Mouse (Mus musculus): ENCODE measurements around the gene Tox3. TPM values are rescaled to one million over a fixed set of nuclear protein-coding genes. Genes with fewer than 3 reads are reported as not detected.

The Tox3 gene
- polyA plus RNA-seq, 1 experiment, result 19.4 TPM

DNA sequence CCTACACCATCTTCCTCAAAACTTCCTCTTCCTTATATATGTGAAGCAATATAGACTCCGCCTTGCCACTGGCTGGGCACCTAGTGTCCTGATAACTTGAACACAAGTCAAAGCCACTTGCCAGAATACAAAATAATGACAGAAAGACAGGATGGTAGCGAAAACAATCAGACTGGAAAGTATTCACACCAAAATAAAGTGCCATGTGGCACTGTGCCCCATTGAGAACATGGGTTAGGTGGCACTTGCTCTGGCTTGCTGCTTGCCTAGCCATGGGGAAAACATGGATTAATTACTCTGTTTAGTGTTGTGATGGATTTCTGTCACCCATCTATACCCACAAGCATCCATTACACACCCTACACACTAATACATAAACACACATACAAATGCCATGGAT is 105.8 kb downstream of the Tox3 start:
- Histone ChIP-seq H3K27ac (ENCODE audit: insufficient read depth, low read depth, low read length) (no peak overlapping the region), H3K4me3 (ENCODE audit: low read depth, low read length) (no peak overlapping the region), H3K4me1 (ENCODE audit: control insufficient read depth, insufficient read depth, insufficient read length, low read length) (no peaks in the 10 kb centered on the region), H3K27me3 (ENCODE audit: control insufficient read depth, insufficient read depth, low read length) (no peaks in the 10 kb centered on the region), H3K36me3 (ENCODE audit: control insufficient read depth, insufficient read depth, low read length) (no peaks in the 10 kb centered on the region)
- TF ChIP-seq CTCF (IDR thresholded peaks at IDR 0.05; ENCODE audit: extremely low read depth, insufficient read length, insufficient replicate concordance, low read depth, low read length) (no peak), POLR2A (IDR thresholded peaks at IDR 0.05; ENCODE audit: low read depth, low read length) (no peak)
- WGBS, result 89% methylated on average over 2 of the region's 2 CpGs

DNA sequence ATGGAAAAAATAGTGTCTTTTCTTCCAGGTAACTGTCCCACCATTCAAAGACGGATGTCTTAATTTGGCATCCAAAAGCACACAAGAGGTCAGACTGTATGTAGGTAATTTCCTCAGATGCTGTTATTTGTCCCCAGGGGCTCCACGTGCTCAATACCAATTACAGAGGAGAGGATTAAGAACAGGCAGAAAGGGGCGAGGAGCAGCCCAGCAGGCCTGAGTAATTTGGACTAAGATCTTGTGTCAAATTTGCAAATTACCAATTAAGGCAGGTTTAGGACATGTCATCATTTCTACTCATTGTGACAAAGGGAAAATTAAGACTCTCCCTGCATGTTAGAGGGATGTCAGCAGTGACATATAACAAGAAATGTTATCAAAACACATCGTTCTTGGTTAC is 106.7 kb downstream of the Tox3 start:
- Histone ChIP-seq H3K4me1 (ENCODE audit: control insufficient read depth, insufficient read depth, insufficient read length, low read length) (no peaks in the 10 kb centered on the region), H3K36me3 (ENCODE audit: control insufficient read depth, insufficient read depth, low read length) (no peaks in the 10 kb centered on the region), H3K4me3 (ENCODE audit: low read depth, low read length) (no peak overlapping the region), H3K27ac (ENCODE audit: insufficient read depth, low read depth, low read length) (no peak overlapping the region), H3K27me3 (ENCODE audit: control insufficient read depth, insufficient read depth, low read length) (no peaks in the 10 kb centered on the region)
- WGBS, result 82% methylated on average over 4 of the region's 4 CpGs
- TF ChIP-seq POLR2A (IDR thresholded peaks at IDR 0.05; ENCODE audit: low read depth, low read length) (no peak), CTCF (IDR thresholded peaks at IDR 0.05; ENCODE audit: extremely low read depth, insufficient read length, insufficient replicate concordance, low read depth, low read length) (no peak)

- Histone ChIP-seq H3K27me3 (ENCODE audit: control insufficient read depth, insufficient read depth, low read length) (no peaks in the 10 kb centered on the region), H3K36me3 (ENCODE audit: control insufficient read depth, insufficient read depth, low read length) (no peaks in the 10 kb centered on the region), H3K4me1 (ENCODE audit: control insufficient read depth, insufficient read depth, insufficient read length, low read length) (no peaks in the 10 kb centered on the region), H3K27ac (ENCODE audit: insufficient read depth, low read depth, low read length) (no peak overlapping the region), H3K4me3 (ENCODE audit: low read depth, low read length) (no peak overlapping the region)
- TF ChIP-seq POLR2A (IDR thresholded peaks at IDR 0.05; ENCODE audit: low read depth, low read length) (no peak), CTCF (IDR thresholded peaks at IDR 0.05; ENCODE audit: extremely low read depth, insufficient read length, insufficient replicate concordance, low read depth, low read length) (no peak)
- 44% methylated on average over 8 of the region's 8 CpGs for WGBS
Observed at GRCm38 (mm10) chr8:90232501-90232900, 115.6 kb downstream of the Tox3 start.

DNA sequence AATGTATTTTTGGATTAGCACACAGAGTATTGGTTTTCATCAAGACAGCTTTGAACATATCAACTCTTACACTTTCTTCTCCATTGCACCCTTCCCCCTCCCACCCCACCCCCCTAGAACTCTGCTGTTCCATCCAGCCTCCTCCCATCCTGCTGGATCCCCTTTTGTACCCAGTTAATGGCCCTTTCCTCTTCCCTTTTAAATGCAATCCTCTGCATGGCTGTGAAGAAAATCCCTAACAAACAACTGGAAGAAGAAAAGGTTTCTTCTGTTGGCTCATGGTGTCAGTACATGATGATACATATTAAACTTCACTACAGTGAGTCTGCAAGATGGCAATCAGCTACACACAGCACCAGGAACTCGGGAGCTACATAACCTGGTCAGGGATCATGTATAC is 124.0 kb downstream of the Tox3 start:
- Histone ChIP-seq H3K27ac (ENCODE audit: insufficient read depth, low read depth, low read length) (no peak overlapping the region), H3K4me3 (ENCODE audit: low read depth, low read length) (no peak overlapping the region), H3K36me3 (ENCODE audit: control insufficient read depth, insufficient read depth, low read length) (no peaks in the 10 kb centered on the region), H3K27me3 (ENCODE audit: control insufficient read depth, insufficient read depth, low read length) (no peaks in the 10 kb centered on the region), H3K4me1 (ENCODE audit: control insufficient read depth, insufficient read depth, insufficient read length, low read length) (no peaks in the 10 kb centered on the region)
- WGBS, result 52% methylated on average over 1 of the region's 1 CpGs
- TF ChIP-seq POLR2A (IDR thresholded peaks at IDR 0.05; ENCODE audit: low read depth, low read length) (no peak), CTCF (IDR thresholded peaks at IDR 0.05; ENCODE audit: extremely low read depth, insufficient read length, insufficient replicate concordance, low read depth, low read length) (no peak)

- no peaks in the 10 kb centered on the region; the same call in 1 of the 2 replicates for H3K27me3 ChIP-seq (ENCODE audit: control insufficient read depth, insufficient read depth, low read length)
- no peak overlapping the region for H3K27ac ChIP-seq (ENCODE audit: insufficient read depth, low read depth, low read length)
- no peak overlapping the region for H3K4me3 ChIP-seq (ENCODE audit: low read depth, low read length)
- no peaks in the 10 kb centered on the region for H3K36me3 ChIP-seq (ENCODE audit: control insufficient read depth, insufficient read depth, low read length)
- no peak for TF ChIP-seq POLR2A (IDR thresholded peaks at IDR 0.05; ENCODE audit: low read depth, low read length)
- TF ChIP-seq CTCF (IDR thresholded peaks at IDR 0.05; ENCODE audit: extremely low read depth, insufficient read length, insufficient replicate concordance, low read depth, low read length), result no peak
- WGBS, result 78% methylated on average over 14 of the region's 14 CpGs
- no peaks in the 10 kb centered on the region for H3K4me1 ChIP-seq (ENCODE audit: control insufficient read depth, insufficient read depth, insufficient read length, low read length)
Observed at GRCm38 (mm10) chr8:90209105-90210037, 138.8 kb downstream of the Tox3 start.

Measured in small intestine, adult 2 months (tissue).